ENCODE assay signal across 8 mouse cellular contexts in the genomic region with DNA sequence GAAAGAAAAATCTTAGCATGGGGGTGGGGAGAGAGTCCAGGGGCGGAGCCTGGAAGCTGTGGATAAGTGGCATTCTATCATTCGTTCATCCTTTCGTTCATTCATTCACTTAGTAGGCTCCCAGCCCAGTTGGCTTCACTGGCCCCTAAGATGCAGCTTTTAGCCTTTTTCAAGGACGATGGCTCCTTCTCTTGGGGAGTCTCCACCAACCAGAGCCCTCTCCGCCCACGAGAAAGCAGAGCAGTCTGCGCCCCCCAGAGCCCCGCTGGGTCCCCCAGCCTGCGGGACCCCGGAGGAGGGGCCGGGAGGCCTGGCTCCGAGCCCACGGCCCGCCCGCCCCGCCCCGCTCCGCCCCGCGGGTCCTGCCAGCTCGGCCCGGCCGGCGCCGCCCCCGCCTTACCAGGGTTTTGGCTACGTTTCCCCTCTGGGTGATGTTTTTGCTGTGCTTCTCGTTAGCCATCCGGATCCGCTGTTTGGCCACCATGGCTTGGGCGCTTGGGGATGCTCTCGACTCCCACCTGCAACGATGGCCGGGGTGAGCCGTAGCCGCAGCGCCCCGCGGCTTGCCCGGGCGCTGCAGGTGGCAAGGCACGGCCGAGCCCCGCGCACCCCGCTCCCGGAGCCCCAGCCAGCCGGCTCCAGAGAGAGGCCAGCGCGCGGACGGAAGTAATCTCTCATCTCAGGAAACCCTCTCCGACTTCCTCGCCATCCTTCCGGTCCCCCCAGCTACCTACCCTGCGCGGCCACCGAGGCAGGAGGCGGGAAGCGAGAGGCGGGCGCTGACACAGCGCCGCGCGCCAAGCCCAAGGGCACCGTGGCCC. TPM values are rescaled to one million over a fixed set of nuclear protein-coding genes. Genes with fewer than 3 reads are reported as not detected.
DNase-seq lines count a peak whose midpoint lies in the region; ATAC-seq and TF ChIP-seq lines count a peak whose summit lies in the region.

No protein-coding gene starts in this region.

- no peaks in the 10 kb centered on the region for H3K36me3 ChIP-seq in hindbrain, embryonic 12.5 days
- H3K36me3 ChIP-seq in lung, embryonic 15.5 days = no peaks in the 10 kb centered on the region
- H3K36me3 ChIP-seq in thymus, adult 2 months (ENCODE audit: control insufficient read depth, insufficient read depth, low read length) = no peaks in the 10 kb centered on the region

- TF ChIP-seq POLR2A in olfactory bulb, adult 2 months (IDR thresholded peaks at IDR 0.05; ENCODE audit: insufficient read depth, low read depth, low read length) = no peak
- 0 out of 2 replicates have a peak, but pooled peaks have one; percentile 25 for TF ChIP-seq POLR2A in thymus, adult 2 months (IDR thresholded peaks at IDR 0.05; ENCODE audit: control insufficient read depth, extremely low read depth, insufficient read depth, low read length, poor library complexity)

- peak; percentile 86 for ATAC-seq in hindbrain, embryonic 12.5 days (ENCODE audit: low FRiP score)
- ATAC-seq in lung, embryonic 15.5 days (ENCODE audit: borderline replicate concordance, extremely low read depth, low FRiP score, low TSS enrichment) = peak; percentile 87

- peak overlapping the region; percentile 83 for H3K27ac ChIP-seq in hindbrain, embryonic 12.5 days
- H3K27ac ChIP-seq in lung, embryonic 15.5 days = peak overlapping the region; percentile 70
- H3K27ac ChIP-seq in olfactory bulb, adult 2 months (ENCODE audit: insufficient read depth, low read depth, low read length) = peak overlapping the region; percentile 93
- no peak overlapping the region for H3K27ac ChIP-seq in thymus, adult 2 months (ENCODE audit: control insufficient read depth, insufficient read depth, low read length)

- H3K27me3 ChIP-seq in hindbrain, embryonic 12.5 days = no peaks in the 10 kb centered on the region
- no peaks in the 10 kb centered on the region for H3K27me3 ChIP-seq in lung, embryonic 15.5 days
- peaks cover 3% of the 10 kb centered on the region; the same call in 1 of the 2 replicates for H3K27me3 ChIP-seq in thymus, adult 2 months (ENCODE audit: control insufficient read depth, insufficient read depth, low read length)

- DNase-seq in MN1 (ENCODE audit: low spot score) = peak; percentile 76
- peak; percentile 86 for DNase-seq in cerebellum, adult 9-11 months
- DNase-seq in frontal cortex, postnatal 25 days (ENCODE audit: low spot score in 2 of 2) = peak; percentile 50 to 51
- DNase-seq in layer of hippocampus, adult 9-11 months = peak; percentile 52
- peak; percentile 63 for DNase-seq in thymus, adult 2 months

- peaks cover 18% of the 10 kb centered on the region for H3K4me1 ChIP-seq in hindbrain, embryonic 12.5 days
- H3K4me1 ChIP-seq in lung, embryonic 15.5 days = peaks cover 24% of the 10 kb centered on the region
- H3K4me1 ChIP-seq in olfactory bulb, adult 2 months (ENCODE audit: control insufficient read depth, insufficient read depth, low read length) = peaks cover 8% of the 10 kb centered on the region
- peaks cover 14% of the 10 kb centered on the region for H3K4me1 ChIP-seq in thymus, adult 2 months (replicated peaks; ENCODE audit: control insufficient read depth, insufficient read depth, low read length)

- TF ChIP-seq CTCF in olfactory bulb, adult 2 months (IDR thresholded peaks at IDR 0.05; ENCODE audit: insufficient read depth, low read depth, low read length) = no peak
- TF ChIP-seq CTCF in thymus, adult 2 months (IDR thresholded peaks at IDR 0.05; ENCODE audit: borderline replicate concordance, control insufficient read depth, extremely low read depth, insufficient read depth, low read length, poor library complexity) = no peak

- H3K4me2 ChIP-seq in hindbrain, embryonic 12.5 days (replicated peaks) = peak overlapping the region; percentile 73
- H3K4me2 ChIP-seq in lung, embryonic 15.5 days = peak overlapping the region; percentile 99

- H3K9me3 ChIP-seq in hindbrain, embryonic 12.5 days (replicated peaks) = no peaks in the 10 kb centered on the region
- no peaks in the 10 kb centered on the region for H3K9me3 ChIP-seq in lung, embryonic 15.5 days

- H3K4me3 ChIP-seq in hindbrain, embryonic 12.5 days = peak overlapping the region; percentile 62
- H3K4me3 ChIP-seq in lung, embryonic 15.5 days = peak overlapping the region; percentile 65
- peak overlapping the region; percentile 91 for H3K4me3 ChIP-seq in olfactory bulb, adult 2 months (ENCODE audit: insufficient read depth, low read depth, low read length)
- peak overlapping the region; percentile 44 for H3K4me3 ChIP-seq in thymus, adult 2 months (ENCODE audit: control insufficient read depth, insufficient read depth, low read length)

- peak overlapping the region; percentile 83 for H3K9ac ChIP-seq in hindbrain, embryonic 12.5 days
- H3K9ac ChIP-seq in lung, embryonic 15.5 days = peak overlapping the region; percentile 69

- WGBS in hindbrain, embryonic 12.5 days = under 1% methylated on average over 65 of the region's 67 CpGs
- under 1% methylated on average over 51 of the region's 67 CpGs for WGBS in lung, embryonic 15.5 days
- WGBS in olfactory bulb, adult 2 months = under 1% methylated on average over 65 of the region's 67 CpGs
- 4% methylated on average over 67 of the region's 67 CpGs for WGBS in thymus, adult 2 months

RNA-seq across cellular contexts. Expression of gene Serp2, which starts 0.4 kb away (rescaled TPM):
- polyA plus RNA-seq in hindbrain, embryonic 12.5 days (2016; fragmentation: Nextera tagmentation; extraction: Ambion mirVana) = 59.0 and 59.8 TPM in 2 replicates
- 5.3 TPM in 2 replicates for polyA plus RNA-seq in lung, embryonic 15.5 days (2015; fragmentation: Nextera tagmentation; extraction: Ambion mirVana)
- polyA plus RNA-seq in olfactory bulb, adult 2 months (2012; ENCODE audit: insufficient read depth, insufficient read length, low replicate concordance, missing spikeins) = not detected in 2 replicates
- 3.7 and 6.2 TPM in 2 replicates for polyA plus RNA-seq in thymus, adult 2 months (2012; rRNA removed)
